8 mouse cellular contexts compared by ENCODE assay signal in the genomic region with DNA sequence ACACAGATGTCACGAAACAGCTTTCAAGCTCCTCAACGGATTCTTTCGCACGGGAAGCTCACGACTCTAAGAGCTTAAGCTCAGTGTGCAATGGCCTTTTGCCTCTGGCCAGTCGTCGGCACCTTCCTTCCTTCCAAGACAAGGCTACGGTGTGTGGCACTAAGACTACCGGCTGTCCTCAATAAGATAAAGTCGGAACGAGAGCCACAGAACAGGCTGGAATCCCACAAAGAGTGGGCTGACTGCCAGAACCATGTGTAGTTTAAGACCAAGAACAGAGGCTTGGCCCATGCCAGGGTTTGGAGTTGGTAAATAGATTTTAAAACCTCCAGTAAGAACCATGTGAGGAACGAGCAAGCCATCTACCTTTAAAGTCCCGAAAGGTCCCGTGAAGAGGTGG.
DNase-seq lines count a peak whose midpoint lies in the region; ATAC-seq and TF ChIP-seq lines count a peak whose summit lies in the region.

No protein-coding gene starts in this region.

- WGBS in heart, adult 2 months: 34% methylated on average over 14 of the region's 14 CpGs
- 67% methylated on average over 14 of the region's 14 CpGs for WGBS in heart, embryonic 11.5 days (ENCODE audit: insufficient replicate concordance)
- WGBS in heart, embryonic 15.5 days: 45% methylated on average over 14 of the region's 14 CpGs
- 83% methylated on average over 14 of the region's 14 CpGs for WGBS in liver, embryonic 11.5 days

- H3K36me3 ChIP-seq in heart, adult 2 months (ENCODE audit: control insufficient read depth, insufficient read depth, low read length): no peaks in the 10 kb centered on the region
- no peaks in the 10 kb centered on the region for H3K36me3 ChIP-seq in heart, embryonic 11.5 days (ENCODE audit: control insufficient read depth, insufficient read depth, low read length)
- H3K36me3 ChIP-seq in heart, embryonic 15.5 days: no peaks in the 10 kb centered on the region
- no peaks in the 10 kb centered on the region for H3K36me3 ChIP-seq in liver, embryonic 11.5 days (ENCODE audit: control insufficient read depth, insufficient read depth, low read length)

- no peaks in the 10 kb centered on the region for H3K27me3 ChIP-seq in heart, adult 2 months (ENCODE audit: control insufficient read depth, insufficient read depth, low read length)
- H3K27me3 ChIP-seq in heart, embryonic 11.5 days (ENCODE audit: control insufficient read depth, insufficient read depth, low read length): no peaks in the 10 kb centered on the region
- H3K27me3 ChIP-seq in heart, embryonic 15.5 days: no peaks in the 10 kb centered on the region
- H3K27me3 ChIP-seq in liver, embryonic 11.5 days (replicated peaks; ENCODE audit: control insufficient read depth, insufficient read depth, low read length): no peaks in the 10 kb centered on the region

- ATAC-seq in heart, embryonic 11.5 days (replicated peaks; ENCODE audit: insufficient number of reproducible peaks, low FRiP score, low TSS enrichment): no peak
- ATAC-seq in heart, embryonic 15.5 days (replicated peaks; ENCODE audit: insufficient number of reproducible peaks, insufficient read depth, low FRiP score, low read depth): no peak
- ATAC-seq in megakaryocyte progenitor cell, adult 5-6 weeks (replicated peaks; ENCODE audit: poor library complexity): peak; percentile 72
- no peak for ATAC-seq in liver, embryonic 11.5 days (replicated peaks; ENCODE audit: low FRiP score)

- no peaks in the 10 kb centered on the region for H3K9me3 ChIP-seq in heart, embryonic 11.5 days (replicated peaks; ENCODE audit: control insufficient read depth, low read length)
- H3K9me3 ChIP-seq in heart, embryonic 15.5 days (replicated peaks): no peaks in the 10 kb centered on the region
- no peaks in the 10 kb centered on the region for H3K9me3 ChIP-seq in liver, embryonic 11.5 days (ENCODE audit: control insufficient read depth, low read length)

- no peak overlapping the region for H3K9ac ChIP-seq in heart, adult 2 months (ENCODE audit: low read depth, low read length)
- no peak overlapping the region for H3K9ac ChIP-seq in heart, embryonic 11.5 days (ENCODE audit: low read depth, low read length)
- no peak overlapping the region for H3K9ac ChIP-seq in heart, embryonic 15.5 days
- no peak overlapping the region for H3K9ac ChIP-seq in liver, embryonic 11.5 days (ENCODE audit: low read depth, low read length)

- no peak overlapping the region for H3K4me2 ChIP-seq in heart, embryonic 11.5 days
- H3K4me2 ChIP-seq in heart, embryonic 15.5 days: peak overlapping the region; percentile 40
- H3K4me2 ChIP-seq in liver, embryonic 11.5 days: no peak overlapping the region

- TF ChIP-seq CTCF in heart, adult 2 months (IDR thresholded peaks at IDR 0.05): no peak

- no peak for TF ChIP-seq POLR2A in heart, adult 2 months (IDR thresholded peaks at IDR 0.05; ENCODE audit: insufficient read depth, low read depth, low read length)

- no peaks in the 10 kb centered on the region for H3K4me1 ChIP-seq in heart, adult 2 months (ENCODE audit: control insufficient read depth, insufficient read depth, low read length)
- H3K4me1 ChIP-seq in heart, embryonic 11.5 days (ENCODE audit: control insufficient read depth, insufficient read depth, low read length): 0 out of 2 replicates have a peak, but pooled peaks cover 5% of the 10 kb centered on the region
- H3K4me1 ChIP-seq in heart, embryonic 15.5 days (replicated peaks): peaks cover 19% of the 10 kb centered on the region
- H3K4me1 ChIP-seq in liver, embryonic 11.5 days (replicated peaks; ENCODE audit: control insufficient read depth, insufficient read depth, low read length): no peaks in the 10 kb centered on the region

- H3K4me3 ChIP-seq in heart, adult 2 months: peak overlapping the region; percentile 16; the same call in 1 of the 2 replicates
- H3K4me3 ChIP-seq in heart, embryonic 11.5 days (ENCODE audit: low read depth, low read length): no peak overlapping the region
- no peak overlapping the region for H3K4me3 ChIP-seq in heart, embryonic 15.5 days
- H3K4me3 ChIP-seq in liver, embryonic 11.5 days (ENCODE audit: low read depth, low read length): no peak overlapping the region

- intact Hi-C loops in heart, adult 2 months (cut with DNase I): loop anchor here (2.0 to 10.0 kb wide), 4 partner anchors 57 to 233 kb away; a partner anchor contains a TSS

- no peaks in the 10 kb centered on the region for H3K79me2 ChIP-seq in heart, adult 2 months (replicated peaks; ENCODE audit: control insufficient read depth, insufficient read depth, low read length)

- DNase-seq in heart, adult 2 months: peak in 1 of 2 experiments; percentile 24
- DNase-seq in right cerebral cortex, postnatal 10 days (ENCODE audit: low spot score in 2 of 2): peak; percentile 39 to 56
- no peak for DNase-seq in right cerebral cortex, adult 2 months (ENCODE audit: low spot score in 2 of 2)
- no peak for DNase-seq in urinary bladder, adult 18-20 months (ENCODE audit: low spot score in 2 of 2)
- DNase-seq in liver, embryonic 11.5 days (ENCODE audit: low spot score): no peak

- H3K27ac ChIP-seq in heart, adult 2 months: no peak overlapping the region
- no peak overlapping the region for H3K27ac ChIP-seq in heart, embryonic 11.5 days (ENCODE audit: low read depth, low read length)
- H3K27ac ChIP-seq in heart, embryonic 15.5 days: peak overlapping the region; percentile 26
- no peak overlapping the region for H3K27ac ChIP-seq in liver, embryonic 11.5 days (ENCODE audit: low read depth, low read length)

- TF ChIP-seq EP300 in heart, adult 2 months (IDR thresholded peaks at IDR 0.05; ENCODE audit: insufficient read depth, low read depth, low read length): no peak

Comparison
In these comparisons a context has a peak if more than half of its experiments do, and no peak if none do; other contexts are left out.
1. DNase-seq: peak in right cerebral cortex, postnatal 10 days (2 of 2); none in right cerebral cortex, adult 2 months (0 of 2), urinary bladder, adult 18-20 months (0 of 2) and liver, embryonic 11.5 days (single experiment).